Mouse (Mus musculus) neural tube, embryonic 14.5 days (tissue): ENCODE data around the gene Thpo. TPM values are rescaled to one million over a fixed set of nuclear protein-coding genes. Genes with fewer than 3 reads are reported as not detected.

ENCODE experiments used
- ATAC-seq: fragments of 200-750 bp; cut with Nextera tagmentation; 2 replicates; pipeline ENCODE4 v1.8.0; 2017; ENCODE audit warnings: low read depth, mild to moderate bottlenecking, moderate TSS enrichment, moderate library complexity
- H3K27ac ChIP-seq: fragments of 300-500 bp; sonication (generic); 2 replicates; pipeline ENCODE4 v1.5.1; 2014; ENCODE audit warnings: low read depth, mild to moderate bottlenecking, control low read depth, low read length, moderate library complexity, mixed read lengths
- H3K27me3 ChIP-seq: fragments of 300-500 bp; sonication (generic); 2 replicates; pipeline ENCODE4 v1.6.1; 2014; ENCODE audit warnings: low read length; ENCODE audit not compliant: control insufficient read depth, insufficient read depth
- H3K36me3 ChIP-seq: fragments of 300-500 bp; sonication (generic); 2 replicates; pipeline ENCODE4 v1.6.1; 2014; ENCODE audit warnings: low read length, mixed read lengths; ENCODE audit not compliant: control insufficient read depth, insufficient read depth
- H3K4me1 ChIP-seq: fragments of 300-500 bp; sonication (generic); 2 replicates; pipeline ENCODE4 v1.6.1; 2014; ENCODE audit warnings: low read length; ENCODE audit not compliant: control insufficient read depth, insufficient read depth
- H3K4me2 ChIP-seq: fragments of 300-500 bp; sonication (generic); 2 replicates; pipeline ENCODE4 v1.6.1; 2014; ENCODE audit warnings: mild to moderate bottlenecking, low read depth, low read length, control low read depth
- H3K4me3 ChIP-seq: fragments of 300-500 bp; sonication (generic); 2 replicates; pipeline ENCODE4 v1.5.1; 2014; ENCODE audit warnings: low read depth, low read length, control low read depth, mixed read lengths
- H3K9ac ChIP-seq: fragments of 300-500 bp; sonication (generic); replicated peaks from 2 replicates; pipeline ENCODE4 v1.6.1; 2014; ENCODE audit warnings: low read depth, mild to moderate bottlenecking, control low read depth, low read length, mixed read lengths
- H3K9me3 ChIP-seq: fragments of 300-500 bp; sonication (generic); 2 replicates; pipeline ENCODE4 v1.6.1; 2016; ENCODE audit warnings: low read length; ENCODE audit not compliant: control insufficient read depth
- WGBS: fragments of 180-500 bp; shearing (Covaris S2); extraction: QIAGEN DNeasy Blood & Tissue Kit; methylation state at CpG from one replicate; pipeline ENCODE4 v1.1.7; 2014; 5-methylcytosine and 5-hydroxymethylcytosine counted together
- polyA plus RNA-seq: library from polyadenylated mRNA; unstranded; fragments of >200 nt; fragmentation: Nextera tagmentation; extraction: Ambion mirVana; gene quantifications from 2 replicates; pipeline ENCODE4 v1.2.1, GENCODE M21; 2014

Gene Thpo
- polyA plus RNA-seq, 1 experiment from 2014 or later, result 1.6 TPM

GRCm38 (mm10) chr16:20717181-20717977 is 16.9 kb downstream of the Thpo start, which contains the start of the genes Polr2h and Clcn2:
Gene Polr2h, plus strand, starts transcription at chr16:20717665.
Gene Clcn2, minus strand, starts transcription at chr16:20717746.
- WGBS, result under 1% methylated on average over 62 of the region's 62 CpGs
- peak; percentile 81 for ATAC-seq

DNA sequence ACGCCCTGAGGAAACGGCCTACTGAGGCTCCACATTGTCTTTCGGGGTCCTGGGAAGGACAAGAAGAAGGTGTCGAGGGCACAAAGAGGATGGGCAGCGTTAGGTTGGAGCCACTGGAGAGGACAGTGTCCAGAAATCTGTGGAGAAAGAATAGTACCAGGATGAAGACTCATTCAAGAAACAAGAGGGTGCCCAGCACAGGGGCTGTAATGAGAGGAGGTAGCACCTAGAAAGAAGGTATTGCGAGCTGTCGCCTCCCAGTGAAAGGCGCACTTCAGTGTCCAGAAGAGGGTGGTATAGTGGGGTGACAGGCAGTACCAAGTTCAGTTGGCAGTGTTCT is 17.5 kb downstream of the Thpo start:
- Histone ChIP-seq H3K27ac (peak overlapping the region; percentile 91), H3K27me3 (no peaks in the 10 kb centered on the region), H3K9ac (peak overlapping the region; percentile 74), H3K9me3 (no peaks in the 10 kb centered on the region), H3K36me3 (peaks cover 10% of the 10 kb centered on the region; the same call in 1 of the 2 replicates), H3K4me3 (peak overlapping the region; percentile 65), H3K4me1 (peaks cover 35% of the 10 kb centered on the region), H3K4me2 (peak overlapping the region; percentile 96)
- under 1% methylated on average over 8 of the region's 8 CpGs for WGBS
- no peak for ATAC-seq

More at GRCm38 (mm10) chr16:20717181-20717977, 16.9 kb downstream of the Thpo start, which contains the start of the genes Polr2h and Clcn2:
- H3K9me3 ChIP-seq, result no peaks in the 10 kb centered on the region
- H3K4me2 ChIP-seq, result peak within 1 kb of the TSS; percentile 96
- peak within 1 kb of the TSS; percentile 74 for H3K9ac ChIP-seq
- peaks cover 7% of the 10 kb centered on the region; the same call in 1 of the 2 replicates for H3K36me3 ChIP-seq
- peaks cover 35% of the 10 kb centered on the region for H3K4me1 ChIP-seq
- peak within 1 kb of the TSS; percentile 91 for H3K27ac ChIP-seq
- H3K4me3 ChIP-seq, result peak within 1 kb of the TSS; percentile 65
- H3K27me3 ChIP-seq, result no peaks in the 10 kb centered on the region

DNA sequence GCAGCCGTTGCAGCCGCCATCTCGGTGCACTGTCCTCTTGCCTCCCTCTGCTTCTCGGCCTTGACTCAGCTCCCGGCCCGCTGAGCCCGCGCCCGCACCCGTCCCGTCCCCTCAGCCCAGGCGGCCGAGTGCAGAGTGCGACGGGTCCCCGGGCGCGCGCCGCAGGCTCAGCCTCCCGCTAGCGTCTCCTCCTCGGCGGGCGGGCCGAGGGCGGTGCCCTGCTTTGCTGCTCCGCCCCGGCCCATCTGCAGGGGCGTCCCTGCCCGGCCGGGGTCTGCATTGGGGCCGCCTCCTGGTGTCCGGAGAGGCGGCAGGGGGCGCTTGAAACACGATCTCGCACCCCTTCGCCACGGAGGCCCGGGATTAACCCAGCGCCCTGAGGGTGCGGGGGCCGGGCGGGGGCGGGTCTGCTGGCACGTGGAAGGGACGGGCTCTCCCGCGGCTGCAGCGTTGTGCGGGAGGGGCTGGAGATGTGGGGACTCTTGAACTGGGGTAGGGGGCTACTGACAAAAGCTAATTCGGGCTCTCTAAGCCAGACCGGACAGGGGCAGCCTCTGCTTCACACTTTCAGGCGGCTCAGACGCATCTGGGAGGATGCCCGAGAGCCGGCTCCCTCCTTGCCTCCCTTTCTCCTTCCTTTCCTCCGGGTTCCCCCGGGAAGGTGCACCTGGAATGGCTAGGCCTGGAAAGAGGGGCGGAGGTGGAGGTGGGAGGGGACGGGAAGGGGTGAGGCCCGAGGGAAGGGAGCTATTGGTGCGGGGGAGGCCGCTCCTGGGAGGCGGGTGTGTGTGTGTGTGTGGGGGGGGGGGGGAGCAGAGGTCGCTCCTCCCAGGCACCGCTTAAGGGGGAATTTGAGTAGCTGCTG is 18.1 kb downstream of the Thpo start:
- WGBS, result under 1% methylated on average over 61 of the region's 68 CpGs
- ATAC-seq, result peak; percentile 85

GRCm38 (mm10) chr16:20715566-20715965 is 18.7 kb downstream of the Thpo start:
- H3K36me3 ChIP-seq, result peaks cover 14% of the 10 kb centered on the region
- peak overlapping the region; percentile 74 for H3K9ac ChIP-seq
- peak overlapping the region; percentile 65 for H3K4me3 ChIP-seq
- H3K4me2 ChIP-seq, result peak overlapping the region; percentile 96
- peak overlapping the region; percentile 91 for H3K27ac ChIP-seq
- no peak for ATAC-seq
- WGBS, result 2% methylated on average over 12 of the region's 12 CpGs
- no peaks in the 10 kb centered on the region for H3K9me3 ChIP-seq
- H3K27me3 ChIP-seq, result no peaks in the 10 kb centered on the region
- H3K4me1 ChIP-seq, result peaks cover 35% of the 10 kb centered on the region

More for the DNA sequence above, 18.1 kb downstream of the Thpo start:
- Histone ChIP-seq H3K36me3 (peaks cover 14% of the 10 kb centered on the region; the same call in 1 of the 2 replicates), H3K9me3 (no peaks in the 10 kb centered on the region), H3K27me3 (no peaks in the 10 kb centered on the region), H3K4me1 (peaks cover 35% of the 10 kb centered on the region), H3K9ac (peak overlapping the region; percentile 74), H3K4me3 (peak overlapping the region; percentile 65), H3K4me2 (peak overlapping the region; percentile 96), H3K27ac (peak overlapping the region; percentile 91)

DNA sequence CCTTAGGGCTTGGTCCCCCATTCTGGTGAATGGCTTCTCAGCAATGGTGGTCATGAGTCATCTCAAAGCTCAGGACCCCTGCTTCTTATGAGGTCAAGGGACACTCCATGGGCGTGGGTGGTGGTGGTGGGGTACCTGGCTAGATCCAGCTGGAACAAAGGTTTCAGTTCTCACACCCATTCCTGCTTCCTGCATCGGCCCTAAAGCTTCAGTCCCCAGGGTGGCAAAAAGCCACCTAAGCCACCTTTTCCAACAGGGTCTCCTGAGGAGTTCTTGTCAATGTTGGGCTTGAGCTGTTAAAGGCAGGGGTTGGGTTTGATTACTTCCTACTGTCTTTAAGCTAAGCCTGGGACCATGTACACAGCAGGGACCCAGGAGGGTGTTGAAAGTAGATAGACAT is 19.1 kb downstream of the Thpo start:
- H3K4me1 ChIP-seq, result peaks cover 35% of the 10 kb centered on the region
- no peak for ATAC-seq
- no peak overlapping the region for H3K27ac ChIP-seq

GRCm38 (mm10) chr16:20714307-20715080 is 19.8 kb downstream of the Thpo start:
- Histone ChIP-seq H3K27me3 (no peaks in the 10 kb centered on the region), H3K4me2 (peak overlapping the region; percentile 96), H3K4me3 (peak overlapping the region; percentile 65), H3K9me3 (no peaks in the 10 kb centered on the region), H3K9ac (peak overlapping the region; percentile 74; the same call in 1 of the 2 replicates), H3K27ac (no peak overlapping the region), H3K4me1 (peaks cover 35% of the 10 kb centered on the region), H3K36me3 (peaks cover 15% of the 10 kb centered on the region)
- ATAC-seq, result no peak
- 25% methylated on average over 11 of the region's 11 CpGs for WGBS

More for the DNA sequence above, 19.1 kb downstream of the Thpo start:
- no peaks in the 10 kb centered on the region for H3K27me3 ChIP-seq
- 51% methylated on average over 2 of the region's 2 CpGs for WGBS
- peak overlapping the region; percentile 96 for H3K4me2 ChIP-seq
- H3K36me3 ChIP-seq, result peaks cover 15% of the 10 kb centered on the region
- H3K4me3 ChIP-seq, result peak overlapping the region; percentile 65
- peak overlapping the region; percentile 74 for H3K9ac ChIP-seq
- H3K9me3 ChIP-seq, result no peaks in the 10 kb centered on the region

- Histone ChIP-seq H3K4me3 (no peak overlapping the region), H3K27me3 (no peaks in the 10 kb centered on the region), H3K9me3 (no peaks in the 10 kb centered on the region), H3K36me3 (peaks cover 20% of the 10 kb centered on the region), H3K4me2 (no peak overlapping the region), H3K9ac (no peak overlapping the region), H3K4me1 (peaks cover 27% of the 10 kb centered on the region), H3K27ac (no peak overlapping the region)
- WGBS, result 92% methylated on average over 7 of the region's 7 CpGs
- no peak for ATAC-seq
These were observed 21.4 kb downstream of the Thpo start for GRCm38 (mm10) chr16:20712889-20713288.

DNA sequence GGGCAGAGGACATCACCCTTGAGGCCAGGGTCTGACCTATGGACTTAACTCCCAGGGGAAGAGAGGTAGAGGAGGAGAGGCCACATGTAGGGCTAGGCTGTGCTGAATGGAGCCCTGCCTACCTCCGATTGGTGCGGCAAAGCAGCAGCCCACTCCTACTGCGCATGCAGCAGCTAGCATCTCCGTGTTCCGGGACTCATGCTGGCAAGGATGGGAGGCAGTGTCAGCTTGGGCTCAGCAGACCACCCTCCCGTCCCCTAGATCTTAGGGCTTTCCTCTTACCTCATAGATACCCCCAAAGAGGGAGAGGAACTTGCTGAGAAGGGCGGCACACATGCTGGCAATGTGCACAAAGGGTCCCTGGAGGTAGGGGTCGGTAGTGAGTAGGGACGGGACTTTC is 22.1 kb downstream of the Thpo start:
- ATAC-seq, result no peak
- Histone ChIP-seq H3K27ac (no peak overlapping the region), H3K4me1 (peaks cover 26% of the 10 kb centered on the region), H3K4me2 (no peak overlapping the region), H3K27me3 (no peaks in the 10 kb centered on the region), H3K36me3 (peaks cover 24% of the 10 kb centered on the region), H3K9me3 (no peaks in the 10 kb centered on the region), H3K9ac (no peak overlapping the region), H3K4me3 (no peak overlapping the region)
- WGBS, result 80% methylated on average over 9 of the region's 9 CpGs
